Mouse (Mus musculus) kidney, adult 2 months (tissue): ENCODE measurements around the gene Rerg.

ENCODE experiments used
- CTCF ChIP-seq: fragments of 200-500 bp; conservative IDR thresholded peaks from 2 replicates; pipeline ENCODE4 v1.5.1; 2011; ENCODE audit warnings: low read depth, mild to moderate bottlenecking, control low read depth, low read length, moderate library complexity, mixed read lengths; ENCODE audit not compliant: insufficient read depth, insufficient read length
- POLR2A ChIP-seq: fragments of 200-500 bp; IDR thresholded peaks from one replicate; pipeline ENCODE4 v1.6.1; 2011; ENCODE audit warnings: low read depth, low read length, control low read depth

- TF ChIP-seq POLR2A, result no peak
- no peak for TF ChIP-seq CTCF
These were observed 27.5 kb downstream of the Rerg start for GRCm38 (mm10) chr6:137142796-137143195.
